In the genomic region with DNA sequence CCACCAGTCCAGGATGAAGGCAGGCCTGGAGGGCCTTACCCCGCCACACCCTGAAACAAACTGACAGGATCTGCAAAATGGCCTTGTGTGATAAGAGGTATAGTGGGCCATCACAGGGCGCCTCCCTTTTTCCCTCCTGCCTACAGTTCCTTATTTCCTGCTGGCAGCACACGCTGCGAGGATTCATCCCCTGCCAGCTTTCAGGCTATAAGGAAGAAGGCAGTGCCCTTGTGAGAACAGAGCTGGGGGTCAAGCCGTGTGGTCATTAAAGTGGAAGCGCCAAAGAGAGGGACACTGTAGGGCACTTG, we compare ENCODE assay signal across 7 mouse cellular contexts. TPM values are rescaled to one million over a fixed set of nuclear protein-coding genes. Genes with fewer than 3 reads are reported as not detected.
DNase-seq lines count a peak whose midpoint lies in the region; ATAC-seq and TF ChIP-seq lines count a peak whose summit lies in the region.

No protein-coding gene starts in this region.

- TF ChIP-seq CTCF in intestine, postnatal 0 days (IDR thresholded peaks at IDR 0.05; ENCODE audit: low read depth): no peak
- no peak for TF ChIP-seq CTCF in midbrain, postnatal 0 days (IDR thresholded peaks at IDR 0.05)

- H3K4me2 ChIP-seq in lung, embryonic 16.5 days (ENCODE audit: low read depth, low read length): peak overlapping the region; percentile 90
- peak overlapping the region; percentile 78 for H3K4me2 ChIP-seq in embryonic facial prominence, embryonic 15.5 days (replicated peaks)
- peak overlapping the region; percentile 79 for H3K4me2 ChIP-seq in intestine, postnatal 0 days (replicated peaks; ENCODE audit: low read depth)
- peak overlapping the region; percentile 74 for H3K4me2 ChIP-seq in midbrain, postnatal 0 days (ENCODE audit: low read depth, low read length, poor library complexity, severe bottlenecking)

- WGBS in lung, embryonic 16.5 days: 10% methylated on average over 6 of the region's 6 CpGs
- WGBS in embryonic facial prominence, embryonic 15.5 days: 17% methylated on average over 6 of the region's 6 CpGs
- 4% methylated on average over 6 of the region's 6 CpGs for WGBS in intestine, postnatal 0 days
- 10% methylated on average over 6 of the region's 6 CpGs for WGBS in midbrain, postnatal 0 days

- peaks cover 28% of the 10 kb centered on the region for H3K4me1 ChIP-seq in lung, embryonic 16.5 days (replicated peaks; ENCODE audit: control insufficient read depth, insufficient read depth, low read length)
- H3K4me1 ChIP-seq in embryonic facial prominence, embryonic 15.5 days: peaks cover 37% of the 10 kb centered on the region
- H3K4me1 ChIP-seq in intestine, postnatal 0 days (replicated peaks; ENCODE audit: control insufficient read depth, insufficient read depth, low read length): peaks cover 5% of the 10 kb centered on the region; the same call in 1 of the 2 replicates
- peaks cover 13% of the 10 kb centered on the region; the same call in 1 of the 2 replicates for H3K4me1 ChIP-seq in midbrain, postnatal 0 days (ENCODE audit: insufficient read depth, low read length)

- H3K9ac ChIP-seq in lung, embryonic 16.5 days (ENCODE audit: low read length): peak overlapping the region; percentile 85
- H3K9ac ChIP-seq in embryonic facial prominence, embryonic 15.5 days: peak overlapping the region; percentile 90
- H3K9ac ChIP-seq in intestine, postnatal 0 days (ENCODE audit: low read depth, low read length): peak overlapping the region; percentile 88
- peak overlapping the region; percentile 88 for H3K9ac ChIP-seq in midbrain, postnatal 0 days (replicated peaks; ENCODE audit: low read length, poor library complexity, severe bottlenecking)

- peaks cover 9% of the 10 kb centered on the region for H3K36me3 ChIP-seq in lung, embryonic 16.5 days (ENCODE audit: control insufficient read depth, insufficient read depth, low read length)
- peaks cover 19% of the 10 kb centered on the region for H3K36me3 ChIP-seq in embryonic facial prominence, embryonic 15.5 days
- peaks cover 7% of the 10 kb centered on the region for H3K36me3 ChIP-seq in intestine, postnatal 0 days (ENCODE audit: control insufficient read depth, insufficient read depth)
- H3K36me3 ChIP-seq in midbrain, postnatal 0 days (ENCODE audit: insufficient read depth, low read length): peaks cover 9% of the 10 kb centered on the region

- peak overlapping the region; percentile 76 for H3K4me3 ChIP-seq in lung, embryonic 16.5 days (ENCODE audit: low read length)
- peak overlapping the region; percentile 91 for H3K4me3 ChIP-seq in embryonic facial prominence, embryonic 15.5 days (replicated peaks)
- peak overlapping the region; percentile 71 for H3K4me3 ChIP-seq in intestine, postnatal 0 days (ENCODE audit: low read depth, low read length)
- H3K4me3 ChIP-seq in midbrain, postnatal 0 days (ENCODE audit: low read depth, low read length): peak overlapping the region; percentile 81

- peak overlapping the region; percentile 96 for H3K27ac ChIP-seq in lung, embryonic 16.5 days (ENCODE audit: low read length)
- peak overlapping the region; percentile 98 for H3K27ac ChIP-seq in embryonic facial prominence, embryonic 15.5 days (replicated peaks)
- H3K27ac ChIP-seq in intestine, postnatal 0 days (ENCODE audit: low read depth, low read length): peak overlapping the region; percentile 95
- H3K27ac ChIP-seq in midbrain, postnatal 0 days (ENCODE audit: low read depth, low read length): peak overlapping the region; percentile 98

- no peak; the same call in 1 of the 2 replicates for ATAC-seq in lung, embryonic 16.5 days (ENCODE audit: low read depth)
- ATAC-seq in embryonic facial prominence, embryonic 15.5 days (ENCODE audit: insufficient number of reproducible peaks, low FRiP score, low TSS enrichment, low read depth): no peak
- ATAC-seq in intestine, postnatal 0 days: no peak; the same call in none of the 2 replicates
- ATAC-seq in midbrain, postnatal 0 days (ENCODE audit: low FRiP score): peak; percentile 2; the same call in 1 of the 2 replicates

- no peaks in the 10 kb centered on the region for H3K27me3 ChIP-seq in lung, embryonic 16.5 days (ENCODE audit: control insufficient read depth, insufficient read depth, low read depth, low read length)
- H3K27me3 ChIP-seq in embryonic facial prominence, embryonic 15.5 days: no peaks in the 10 kb centered on the region
- no peaks in the 10 kb centered on the region for H3K27me3 ChIP-seq in intestine, postnatal 0 days (replicated peaks; ENCODE audit: control insufficient read depth, insufficient read depth, low read length)
- H3K27me3 ChIP-seq in midbrain, postnatal 0 days (ENCODE audit: insufficient read depth, low read length): no peaks in the 10 kb centered on the region

- DNase-seq in lung, adult 18-20 months: no peak
- peak; percentile 3 for DNase-seq in midbrain, postnatal 0 days (ENCODE audit: low spot score)
- no peak for DNase-seq in cerebellum, postnatal 25 days
- no peak for DNase-seq in adrenal gland, adult 18-20 months (ENCODE audit: low spot score in 2 of 2)

- no peaks in the 10 kb centered on the region for H3K9me3 ChIP-seq in lung, embryonic 16.5 days (ENCODE audit: control insufficient read depth, low read length)
- H3K9me3 ChIP-seq in embryonic facial prominence, embryonic 15.5 days (replicated peaks): no peaks in the 10 kb centered on the region
- H3K9me3 ChIP-seq in intestine, postnatal 0 days (ENCODE audit: control insufficient read depth): no peaks in the 10 kb centered on the region
- no peaks in the 10 kb centered on the region for H3K9me3 ChIP-seq in midbrain, postnatal 0 days (ENCODE audit: low read length)

RNA-seq across cellular contexts. Expression of a gene that starts 1.1 kb away (rescaled TPM):
- 259 and 279 TPM in 2 replicates for polyA plus RNA-seq in lung, embryonic 16.5 days (2015; fragmentation: Nextera tagmentation; extraction: Ambion mirVana)
- 312 and 319 TPM in 2 replicates for polyA plus RNA-seq in embryonic facial prominence, embryonic 15.5 days (2015; fragmentation: Nextera tagmentation; extraction: Ambion mirVana)
- 139 and 141 TPM in 2 replicates for polyA plus RNA-seq in intestine, postnatal 0 days (2015; fragmentation: Nextera tagmentation; extraction: Ambion mirVana)
- total RNA-seq in midbrain, postnatal 0 days (2014; rRNA removed): 415 and 418 TPM in 2 replicates
- polyA plus RNA-seq in midbrain, postnatal 0 days (2015; fragmentation: Nextera tagmentation; extraction: Ambion mirVana): 364 and 377 TPM in 2 replicates
- 100 to 1,000 TPM; 214 to 234 TPM for total RNA-seq in adrenal gland, adult 18-20 months (2021)

RNA-seq across cellular contexts. Expression of a gene that starts 55.5 kb away (rescaled TPM):
- polyA plus RNA-seq in lung, embryonic 16.5 days (2015; fragmentation: Nextera tagmentation; extraction: Ambion mirVana): 23.4 and 30.2 TPM in 2 replicates
- polyA plus RNA-seq in embryonic facial prominence, embryonic 15.5 days (2015; fragmentation: Nextera tagmentation; extraction: Ambion mirVana): 13.7 and 16.6 TPM in 2 replicates
- polyA plus RNA-seq in intestine, postnatal 0 days (2015; fragmentation: Nextera tagmentation; extraction: Ambion mirVana): 43.0 and 45.4 TPM in 2 replicates
- 4.4 and 5.1 TPM in 2 replicates for total RNA-seq in midbrain, postnatal 0 days (2014; rRNA removed)
- polyA plus RNA-seq in midbrain, postnatal 0 days (2015; fragmentation: Nextera tagmentation; extraction: Ambion mirVana): 2.3 and 2.7 TPM in 2 replicates
- total RNA-seq in adrenal gland, adult 18-20 months (2021): 1 to 10 TPM in 1 of 2 experiments, under 1 TPM in 1; 0.73 to 1.0 TPM
